Mouse (Mus musculus): ENCODE results near the gene Gps2. TPM values are rescaled to one million over a fixed set of nuclear protein-coding genes. Genes with fewer than 3 reads are reported as not detected.

The Gps2 gene
- polyA plus RNA-seq, 1 experiment from 2014 or later: 85.5 TPM

GRCm38 (mm10) chr11:69932254-69932653, 18.6 kb downstream of the Gps2 start:
- Histone ChIP-seq H3K36me3 (no peaks in the 10 kb centered on the region), H3K4me3 (no peak overlapping the region), H3K9me3 (no peaks in the 10 kb centered on the region), H3K4me1 (peaks cover 22% of the 10 kb centered on the region), H3K27ac (no peak overlapping the region), H3K9ac (no peak overlapping the region), H3K27me3 (peaks cover 12% of the 10 kb centered on the region; the same call in 1 of the 2 replicates), H3K4me2 (no peak overlapping the region)
- 36% methylated on average over 3 of the region's 3 CpGs for WGBS
- no peak for ATAC-seq (ENCODE audit: insufficient number of reproducible peaks, insufficient read depth, low FRiP score, low TSS enrichment, low read depth)

DNA sequence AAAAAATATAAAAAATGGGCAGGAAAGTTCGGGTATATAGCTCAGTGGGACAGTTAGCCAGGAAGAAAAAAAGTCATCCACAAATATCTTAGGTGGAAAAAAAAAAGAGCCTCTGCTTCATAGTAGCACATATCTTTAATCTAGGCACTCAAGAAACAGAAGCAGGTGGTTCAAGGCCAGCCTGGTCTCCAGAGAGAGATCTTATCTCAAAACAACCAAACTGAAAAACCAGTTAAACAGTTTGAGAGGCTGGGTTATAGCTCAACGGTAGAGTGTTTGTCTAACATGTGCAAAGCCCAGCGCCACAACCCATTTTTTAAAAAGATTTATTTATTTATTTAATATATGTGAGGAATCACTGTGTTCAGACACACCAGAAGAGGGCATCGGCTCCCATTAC, 19.4 kb downstream of the Gps2 start:
- H3K4me2 ChIP-seq: no peak overlapping the region
- peaks cover 30% of the 10 kb centered on the region for H3K4me1 ChIP-seq
- ATAC-seq (ENCODE audit: insufficient number of reproducible peaks, insufficient read depth, low FRiP score, low TSS enrichment, low read depth): no peak
- peaks cover 16% of the 10 kb centered on the region for H3K27me3 ChIP-seq
- H3K36me3 ChIP-seq: no peaks in the 10 kb centered on the region
- no peak overlapping the region for H3K27ac ChIP-seq
- WGBS: 70% methylated on average over 4 of the region's 4 CpGs
- no peak overlapping the region for H3K9ac ChIP-seq
- H3K9me3 ChIP-seq: no peaks in the 10 kb centered on the region
- H3K4me3 ChIP-seq: no peak overlapping the region

DNA sequence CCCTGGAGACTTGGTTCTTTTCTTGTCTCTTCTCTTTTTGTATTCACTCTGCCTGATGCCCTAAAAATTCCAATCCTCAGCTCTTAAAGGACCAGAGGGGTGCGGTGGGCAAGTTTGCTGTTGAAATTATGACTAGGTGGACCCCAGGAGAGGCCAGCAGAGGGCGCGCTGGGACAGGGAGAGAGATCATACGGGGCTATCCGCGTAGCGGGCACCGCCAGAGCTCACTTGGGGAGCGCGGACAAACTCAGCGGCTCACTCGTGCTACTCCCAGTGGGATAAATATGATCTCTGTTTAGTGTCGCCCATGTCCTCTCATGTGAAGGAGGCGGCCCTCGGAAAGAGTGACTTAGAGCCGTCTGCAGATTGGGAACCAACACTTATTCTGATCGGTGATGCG, 20.5 kb downstream of the Gps2 start:
- WGBS: under 1% methylated on average over 18 of the region's 18 CpGs
- peak overlapping the region; percentile 27 for H3K4me3 ChIP-seq
- H3K9ac ChIP-seq: peak overlapping the region; percentile 61; the same call in 1 of the 2 replicates
- no peak overlapping the region for H3K27ac ChIP-seq
- ATAC-seq (ENCODE audit: insufficient number of reproducible peaks, insufficient read depth, low FRiP score, low TSS enrichment, low read depth): 0 out of 2 replicates have a peak, but pooled peaks have one; percentile 57
- peaks cover 20% of the 10 kb centered on the region for H3K27me3 ChIP-seq
- no peaks in the 10 kb centered on the region for H3K9me3 ChIP-seq
- peak overlapping the region; percentile 56 for H3K4me2 ChIP-seq
- H3K36me3 ChIP-seq: no peaks in the 10 kb centered on the region
- H3K4me1 ChIP-seq: peaks cover 37% of the 10 kb centered on the region

DNA sequence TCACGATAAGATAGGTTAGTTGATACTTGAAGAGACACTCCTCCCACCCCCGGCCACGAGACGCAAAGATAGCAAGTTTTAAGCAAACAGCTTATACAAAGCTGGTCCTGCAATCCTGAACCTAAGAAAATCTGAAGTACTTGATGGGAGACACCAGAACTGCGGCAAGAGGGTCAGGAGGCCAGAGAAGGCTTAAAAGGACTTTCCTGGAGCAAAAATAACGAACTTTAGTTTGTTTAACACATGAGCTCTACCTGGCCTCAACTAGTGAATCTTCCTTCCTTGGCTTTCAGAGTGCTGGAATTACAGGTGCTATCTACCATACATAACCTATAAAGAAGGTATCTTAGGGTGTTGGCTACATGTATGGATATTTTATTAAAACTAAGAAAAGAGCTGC, 21.0 kb downstream of the Gps2 start:
- H3K4me1 ChIP-seq: peaks cover 37% of the 10 kb centered on the region
- 16% methylated on average over 6 of the region's 6 CpGs for WGBS
- peak overlapping the region; percentile 58; the same call in 1 of the 2 replicates for H3K4me3 ChIP-seq
- ATAC-seq (ENCODE audit: insufficient number of reproducible peaks, insufficient read depth, low FRiP score, low TSS enrichment, low read depth): no peak
- H3K4me2 ChIP-seq: peak overlapping the region; percentile 56
- H3K27me3 ChIP-seq: peaks cover 20% of the 10 kb centered on the region
- H3K27ac ChIP-seq: no peak overlapping the region
- no peaks in the 10 kb centered on the region for H3K36me3 ChIP-seq
- H3K9ac ChIP-seq: no peak overlapping the region
- no peaks in the 10 kb centered on the region for H3K9me3 ChIP-seq

GRCm38 (mm10) chr11:69935137-69935879, 21.6 kb downstream of the Gps2 start, which contains the start of gene Ybx2:
Gene Ybx2 (plus strand): TSS chr11:69935796.
- Histone ChIP-seq H3K4me1 (peaks cover 37% of the 10 kb centered on the region), H3K4me3 (peak within 1 kb of the TSS; percentile 58), H3K36me3 (no peaks in the 10 kb centered on the region), H3K9me3 (no peaks in the 10 kb centered on the region), H3K27ac (no peak within 1 kb of the TSS; the same call in 1 of the 2 replicates), H3K27me3 (peaks cover 20% of the 10 kb centered on the region), H3K4me2 (peak within 1 kb of the TSS; percentile 100), H3K9ac (peak within 1 kb of the TSS; percentile 80)
- peak; percentile 83 for ATAC-seq (ENCODE audit: insufficient number of reproducible peaks, insufficient read depth, low FRiP score, low TSS enrichment, low read depth)
- WGBS: 2% methylated on average over 55 of the region's 62 CpGs

DNA sequence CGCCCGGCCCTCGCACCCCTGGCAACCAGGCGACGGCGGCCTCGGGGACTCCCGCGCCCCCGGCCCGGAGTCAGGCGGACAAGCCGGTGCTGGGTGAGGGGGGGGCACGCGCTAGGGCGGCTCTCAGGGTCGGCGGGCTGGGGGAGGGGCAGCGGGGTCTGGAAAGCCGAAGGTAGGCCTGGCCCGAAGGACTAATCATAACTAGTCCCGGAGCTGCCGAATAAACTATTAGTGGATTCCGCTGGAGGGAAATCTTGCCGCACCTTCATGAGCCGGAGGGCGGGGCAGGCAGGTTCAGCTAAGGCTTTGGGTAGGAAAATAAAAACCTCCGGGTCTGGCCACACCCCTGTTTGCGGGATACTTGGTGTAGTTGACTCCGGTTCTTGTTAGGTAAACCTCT, 22.5 kb downstream of the Gps2 start:
- H3K4me1 ChIP-seq: peaks cover 37% of the 10 kb centered on the region

GRCm38 (mm10) chr11:69936714-69937347, 23.1 kb downstream of the Gps2 start:
- peaks cover 20% of the 10 kb centered on the region for H3K27me3 ChIP-seq
- H3K4me2 ChIP-seq: peak overlapping the region; percentile 100
- H3K27ac ChIP-seq: no peak overlapping the region
- H3K9me3 ChIP-seq: no peaks in the 10 kb centered on the region
- no peak for ATAC-seq (ENCODE audit: insufficient number of reproducible peaks, insufficient read depth, low FRiP score, low TSS enrichment, low read depth)
- WGBS: 40% methylated on average over 9 of the region's 9 CpGs
- no peaks in the 10 kb centered on the region for H3K36me3 ChIP-seq
- H3K9ac ChIP-seq: peak overlapping the region; percentile 52
- H3K4me1 ChIP-seq: peaks cover 37% of the 10 kb centered on the region
- peak overlapping the region; percentile 58 for H3K4me3 ChIP-seq

More for the DNA sequence above, 22.5 kb downstream of the Gps2 start:
- no peaks in the 10 kb centered on the region for H3K9me3 ChIP-seq
- peak overlapping the region; percentile 80 for H3K9ac ChIP-seq
- ATAC-seq (ENCODE audit: insufficient number of reproducible peaks, insufficient read depth, low FRiP score, low TSS enrichment, low read depth): no peak
- 3% methylated on average over 30 of the region's 30 CpGs for WGBS
- no peak overlapping the region for H3K27ac ChIP-seq
- H3K36me3 ChIP-seq: no peaks in the 10 kb centered on the region
- H3K4me3 ChIP-seq: peak overlapping the region; percentile 58
- H3K4me2 ChIP-seq: peak overlapping the region; percentile 100
- H3K27me3 ChIP-seq: peaks cover 20% of the 10 kb centered on the region

DNA sequence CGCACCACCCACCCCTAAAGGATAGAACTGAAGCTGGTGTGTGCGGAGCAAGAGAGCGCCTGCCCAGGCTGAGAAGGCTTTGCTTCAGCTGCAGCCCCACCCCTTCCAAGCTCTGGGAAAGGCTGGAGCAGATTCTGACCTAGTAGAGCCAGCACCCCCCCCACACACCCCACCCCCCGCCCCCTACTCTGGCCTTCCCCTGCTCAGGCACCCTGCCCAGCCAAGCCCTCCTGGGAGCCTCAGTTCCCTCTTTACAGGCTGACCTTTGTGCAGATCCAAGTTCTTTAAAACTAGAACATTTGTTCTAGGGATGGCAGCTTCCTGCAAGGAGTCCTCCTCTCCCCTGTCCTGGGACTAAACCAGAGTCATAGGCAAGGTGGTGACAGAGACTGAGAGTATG, 23.7 kb downstream of the Gps2 start:
- Histone ChIP-seq H3K27me3 (peaks cover 20% of the 10 kb centered on the region), H3K4me2 (peak overlapping the region; percentile 100), H3K36me3 (peaks cover 5% of the 10 kb centered on the region), H3K9ac (peak overlapping the region; percentile 52), H3K4me3 (0 out of 2 replicates have a peak overlapping the region, but pooled peaks have one; percentile 58), H3K4me1 (peaks cover 37% of the 10 kb centered on the region), H3K9me3 (no peaks in the 10 kb centered on the region), H3K27ac (no peak overlapping the region; the same call in 1 of the 2 replicates)
- no peak for ATAC-seq (ENCODE audit: insufficient number of reproducible peaks, insufficient read depth, low FRiP score, low TSS enrichment, low read depth)
- WGBS: 18% methylated on average over 4 of the region's 4 CpGs

- Histone ChIP-seq H3K27ac (no peak overlapping the region; the same call in 1 of the 2 replicates), H3K9me3 (no peaks in the 10 kb centered on the region), H3K9ac (0 out of 2 replicates have a peak overlapping the region, but pooled peaks have one; percentile 52), H3K36me3 (peaks cover 10% of the 10 kb centered on the region), H3K27me3 (peaks cover 20% of the 10 kb centered on the region), H3K4me3 (no peak overlapping the region), H3K4me1 (peaks cover 37% of the 10 kb centered on the region), H3K4me2 (0 out of 2 replicates have a peak overlapping the region, but pooled peaks have one; percentile 100)
- WGBS: 60% methylated on average over 5 of the region's 5 CpGs
- ATAC-seq (ENCODE audit: insufficient number of reproducible peaks, insufficient read depth, low FRiP score, low TSS enrichment, low read depth): no peak
Measured at GRCm38 (mm10) chr11:69937834-69938233, 24.1 kb downstream of the Gps2 start.

GRCm38 (mm10) chr11:69938401-69938979, 24.8 kb downstream of the Gps2 start:
- ATAC-seq (ENCODE audit: insufficient number of reproducible peaks, insufficient read depth, low FRiP score, low TSS enrichment, low read depth): no peak
- Histone ChIP-seq H3K27me3 (peaks cover 20% of the 10 kb centered on the region), H3K27ac (0 out of 2 replicates have a peak overlapping the region, but pooled peaks have one; percentile 5), H3K9ac (0 out of 2 replicates have a peak overlapping the region, but pooled peaks have one; percentile 22), H3K9me3 (no peaks in the 10 kb centered on the region), H3K4me2 (no peak overlapping the region), H3K36me3 (peaks cover 16% of the 10 kb centered on the region), H3K4me3 (no peak overlapping the region), H3K4me1 (peaks cover 37% of the 10 kb centered on the region)
- 19% methylated on average over 9 of the region's 9 CpGs for WGBS

- H3K27me3 ChIP-seq: peaks cover 20% of the 10 kb centered on the region
Measured at GRCm38 (mm10) chr11:69939181-69939580, 25.5 kb downstream of the Gps2 start.

More at GRCm38 (mm10) chr11:69939181-69939580, 25.5 kb downstream of the Gps2 start:
- H3K4me3 ChIP-seq: no peak overlapping the region
- no peaks in the 10 kb centered on the region for H3K9me3 ChIP-seq
- peaks cover 34% of the 10 kb centered on the region for H3K4me1 ChIP-seq
- H3K27ac ChIP-seq: no peak overlapping the region
- no peak for ATAC-seq (ENCODE audit: insufficient number of reproducible peaks, insufficient read depth, low FRiP score, low TSS enrichment, low read depth)
- WGBS: 60% methylated on average over 5 of the region's 5 CpGs
- H3K9ac ChIP-seq: no peak overlapping the region
- H3K36me3 ChIP-seq: peaks cover 23% of the 10 kb centered on the region
- H3K4me2 ChIP-seq: no peak overlapping the region
